Mouse (Mus musculus) T-helper 2 cell (primary cell): ENCODE results near the gene 9030025P20Rik.
"Not testable (repeated sequence)": the region's sequence is repeated elsewhere in the genome, so short reads cannot be mapped to it uniquely, and the experiment has no call there.

Source experiments
- in situ Hi-C: fragments of 300-600 bp; cut with MboI, MseI; formaldehyde crosslinking; loops from one replicate; pipeline ENCODE4 v1.15.1; 2025; ENCODE audit warnings: high pct_unique_total_duplicates

Gene 9030025P20Rik

GRCm38 (mm10) chr17:14978362-14979038 lies at the start of gene 9030025P20Rik, which contains the start of gene Gm3417:
TSS of gene 9030025P20Rik (plus strand) at chr17:14978468.
TSS of gene Gm3417 (minus strand) at chr17:14978790.
- in situ Hi-C loops = not testable (repeated sequence)

DNA sequence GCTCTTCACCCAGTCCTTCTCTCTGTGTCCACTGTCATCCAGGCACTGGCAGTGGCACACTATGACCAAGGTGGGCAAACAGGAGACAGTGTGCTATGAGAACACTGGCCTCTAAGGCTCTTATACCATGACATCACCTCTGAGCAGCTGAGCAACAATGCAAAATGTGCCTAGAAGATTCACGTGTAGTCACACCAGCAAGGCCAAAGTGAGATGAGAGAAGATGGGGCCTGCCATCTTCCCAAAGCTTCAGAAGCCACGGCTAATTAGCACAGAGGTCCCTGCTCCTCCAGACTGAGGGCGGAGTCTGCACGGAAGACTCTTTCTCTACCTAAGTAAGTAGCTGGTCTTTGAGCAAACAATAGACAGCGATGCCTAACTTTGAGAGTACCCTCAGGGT lies 49.6 kb upstream of the 9030025P20Rik start:
- in situ Hi-C loops = no loop called here

DNA sequence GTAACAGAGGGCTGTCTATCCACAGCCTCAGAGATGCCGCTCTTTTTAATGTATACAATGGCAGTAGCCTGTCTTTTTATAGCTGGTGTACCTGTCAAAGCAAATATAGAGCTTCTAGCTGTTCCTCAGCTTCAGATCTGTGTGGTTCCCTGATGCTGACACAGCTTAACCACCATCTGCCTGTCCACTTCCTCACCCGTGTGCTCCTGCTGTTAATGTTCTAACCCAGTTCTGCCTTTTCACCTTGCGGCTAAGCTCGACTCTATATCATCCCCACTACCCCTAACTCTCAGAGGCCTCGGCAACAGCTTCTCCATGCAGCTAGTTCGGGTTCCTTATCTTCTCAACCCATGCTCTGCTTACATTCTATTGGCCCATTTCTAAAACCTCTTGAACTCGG lies 47.6 kb upstream of the 9030025P20Rik start:
- in situ Hi-C loops = no loop called here

GRCm38 (mm10) chr17:14931469-14931868 lies 46.8 kb upstream of the 9030025P20Rik start:
- in situ Hi-C loops = no loop called here

GRCm38 (mm10) chr17:14935280-14935679 lies 43.0 kb upstream of the 9030025P20Rik start:
- in situ Hi-C loops = not testable (repeated sequence)

DNA sequence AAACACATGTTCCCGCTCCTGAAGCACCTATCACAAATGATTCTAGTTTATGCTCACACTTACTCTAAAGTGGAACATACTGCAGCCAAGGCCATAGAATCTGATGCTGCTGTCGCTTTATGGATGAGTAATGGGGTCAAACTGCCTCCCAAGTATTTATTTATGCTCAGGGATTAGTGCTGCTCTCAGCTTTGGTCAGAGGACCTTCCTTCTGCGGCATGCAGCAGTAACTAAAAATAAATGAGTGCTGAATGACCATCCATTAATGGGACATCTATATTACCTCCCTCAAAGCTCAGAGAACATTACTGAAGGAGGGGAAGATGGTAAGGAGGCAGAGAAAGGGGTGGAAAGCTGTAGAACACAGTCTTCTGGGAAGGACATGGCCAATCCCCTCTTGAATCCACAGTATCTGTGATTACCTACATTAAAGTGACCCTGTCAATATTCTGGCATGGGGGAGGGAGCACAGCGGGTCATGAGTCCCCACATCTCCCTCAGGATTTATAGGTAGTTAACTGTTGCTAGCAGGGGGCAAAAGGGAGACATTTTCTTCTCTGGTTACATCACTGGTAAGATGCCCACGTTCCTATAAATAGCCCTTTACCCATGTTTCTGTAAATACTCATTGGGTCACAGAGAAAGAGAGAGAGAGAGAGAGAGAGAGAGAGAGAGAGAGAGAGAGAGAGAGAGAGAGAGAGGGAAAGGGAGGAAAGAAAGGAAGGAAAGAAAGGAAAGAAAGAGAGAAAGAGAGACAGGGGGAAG lies 42.2 kb upstream of the 9030025P20Rik start:
- in situ Hi-C loops = no loop called here

GRCm38 (mm10) chr17:14942181-14942580 lies 36.1 kb upstream of the 9030025P20Rik start:
- in situ Hi-C loops = not testable (repeated sequence)

GRCm38 (mm10) chr17:14943009-14943728 lies 35.1 kb upstream of the 9030025P20Rik start, which contains the start of the genes Wdr27 and 1600012H06Rik:
TSS of gene Wdr27 (minus strand) at chr17:14943158.
TSS of gene 1600012H06Rik (plus strand) at chr17:14943184.
- in situ Hi-C loops = no loop called here

DNA sequence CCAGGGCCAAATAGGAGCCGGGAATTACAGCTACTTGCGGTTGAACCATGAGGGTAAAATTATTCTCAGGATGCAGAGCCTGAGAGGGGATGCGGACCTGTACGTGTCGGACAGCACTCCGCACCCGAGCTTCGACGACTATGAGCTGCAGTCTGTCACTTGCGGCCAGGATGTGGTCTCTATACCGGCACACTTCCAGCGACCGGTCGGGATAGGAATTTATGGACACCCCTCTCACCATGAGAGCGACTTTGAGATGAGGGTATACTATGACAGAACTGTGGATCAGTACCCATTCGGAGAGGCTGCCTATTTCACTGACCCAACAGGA lies 34.6 kb upstream of the 9030025P20Rik start:
- in situ Hi-C loops = no loop called here

DNA sequence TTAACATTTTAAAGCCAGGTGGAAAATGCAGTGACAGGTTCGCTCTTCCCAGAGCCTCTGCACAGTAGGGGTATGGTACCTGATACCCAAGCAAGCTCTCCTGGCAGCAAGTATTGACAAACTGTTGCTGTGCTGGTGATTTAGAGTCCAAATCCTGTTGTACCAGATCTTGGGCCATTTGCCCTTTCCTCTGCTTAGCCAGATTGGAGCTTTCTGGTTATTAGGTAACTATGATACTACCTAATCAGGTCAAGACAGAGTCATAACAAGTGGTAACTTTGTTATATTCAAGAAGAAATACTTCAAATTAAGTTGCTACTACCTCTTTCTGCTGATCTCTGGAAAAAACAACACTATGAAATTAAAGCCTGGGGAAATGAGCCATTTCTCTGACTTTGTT lies 33.7 kb upstream of the 9030025P20Rik start:
- in situ Hi-C loops = no loop called here

GRCm38 (mm10) chr17:14949161-14949827 lies 29.0 kb upstream of the 9030025P20Rik start:
- in situ Hi-C loops = no loop called here

- in situ Hi-C loops = loop anchor here (10.0 to 25.0 kb wide), 2 partner anchors 51 to 784 kb away; no protein-coding TSS in a partner anchor
Measured at GRCm38 (mm10) chr17:14953452-14953851, 24.8 kb upstream of the 9030025P20Rik start.

GRCm38 (mm10) chr17:14958686-14959327 lies 19.5 kb upstream of the 9030025P20Rik start:
- in situ Hi-C loops = loop anchor here (10.0 to 25.0 kb wide), 2 partner anchors 46 to 778 kb away; no protein-coding TSS in a partner anchor

- in situ Hi-C loops = loop anchor here (10.0 to 25.0 kb wide), 2 partner anchors 45 to 777 kb away; no protein-coding TSS in a partner anchor
Measured at GRCm38 (mm10) chr17:14959979-14960378, 18.3 kb upstream of the 9030025P20Rik start.

- in situ Hi-C loops = loop anchor here (25.0 kb wide), 1 partner anchor 777 kb away; no protein-coding TSS in a partner anchor
Measured at GRCm38 (mm10) chr17:14960520-14960919, 17.7 kb upstream of the 9030025P20Rik start.

- in situ Hi-C loops = loop anchor here (25.0 kb wide), 1 partner anchor 776 kb away; no protein-coding TSS in a partner anchor
Measured at GRCm38 (mm10) chr17:14960951-14961556, 17.2 kb upstream of the 9030025P20Rik start, which contains the start of gene Phf10. TSS of gene Phf10 (minus strand) at chr17:14961273.

DNA sequence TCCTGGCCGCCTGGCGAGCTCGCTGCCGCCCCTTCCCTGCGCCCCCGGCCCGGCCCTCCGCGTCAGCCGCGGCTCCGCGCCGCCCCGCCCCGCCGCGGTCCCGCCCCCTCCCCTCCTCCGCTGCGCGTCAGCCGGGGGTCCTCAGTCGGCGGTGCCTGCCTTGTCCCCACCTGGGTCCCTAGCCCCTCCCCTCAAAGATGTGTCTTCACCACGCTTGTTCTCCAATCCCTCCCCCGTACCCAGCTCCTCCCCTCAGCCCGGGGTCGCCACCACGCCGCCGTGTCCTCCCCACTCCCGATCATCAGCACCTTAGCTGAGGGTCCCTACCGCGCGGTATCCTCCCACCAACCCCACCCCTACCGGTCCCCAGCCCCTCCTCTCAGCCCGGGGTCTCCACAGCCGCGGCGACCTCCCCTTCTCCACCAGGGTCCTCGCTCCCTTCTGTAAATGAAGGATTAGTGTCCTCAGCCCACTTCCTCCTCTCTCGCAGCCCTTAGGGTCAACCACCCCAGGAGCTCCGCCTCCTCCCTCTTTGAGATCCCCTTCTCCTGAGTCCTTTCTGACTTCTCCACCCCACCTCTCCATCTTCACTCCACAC lies 16.6 kb upstream of the 9030025P20Rik start:
- in situ Hi-C loops = loop anchor here (25.0 kb wide), 1 partner anchor 776 kb away; no protein-coding TSS in a partner anchor

GRCm38 (mm10) chr17:14968373-14968913 lies 9.8 kb upstream of the 9030025P20Rik start:
- in situ Hi-C loops = loop anchor here (25.0 kb wide), 1 partner anchor 769 kb away; no protein-coding TSS in a partner anchor

DNA sequence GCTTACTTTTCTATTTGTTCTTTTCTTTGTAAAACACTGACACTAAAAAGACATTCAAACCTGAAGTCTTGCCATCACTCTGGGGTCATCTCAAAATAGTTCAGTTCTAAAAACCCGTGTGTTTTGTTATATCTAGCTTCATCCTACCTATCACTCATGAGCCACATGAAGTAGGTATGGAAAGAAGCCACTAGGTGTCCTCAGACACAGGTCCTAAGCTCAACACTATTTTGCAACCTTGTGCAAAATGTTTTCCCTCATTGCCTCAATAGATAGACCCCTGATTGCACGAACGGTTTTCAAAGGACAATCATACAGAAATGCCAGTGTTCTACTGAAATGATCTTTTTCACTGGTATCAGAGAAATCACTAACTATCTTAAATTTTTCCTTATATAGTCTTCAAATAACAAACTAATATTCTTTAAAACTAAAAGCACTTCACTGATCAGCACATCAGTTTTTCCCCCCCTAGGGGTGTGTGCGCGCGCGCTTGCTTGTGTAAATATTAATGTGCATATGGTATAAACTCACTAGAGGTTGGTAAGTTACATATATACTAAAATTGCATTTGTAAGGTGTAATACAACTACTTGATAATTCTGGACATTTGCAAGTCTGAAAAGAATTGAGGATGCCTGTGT lies 428 bp upstream of the 9030025P20Rik start:
- in situ Hi-C loops = not testable (repeated sequence)
